Mouse (Mus musculus): ENCODE data around the gene Sorcs3.

Gene Sorcs3

DNA sequence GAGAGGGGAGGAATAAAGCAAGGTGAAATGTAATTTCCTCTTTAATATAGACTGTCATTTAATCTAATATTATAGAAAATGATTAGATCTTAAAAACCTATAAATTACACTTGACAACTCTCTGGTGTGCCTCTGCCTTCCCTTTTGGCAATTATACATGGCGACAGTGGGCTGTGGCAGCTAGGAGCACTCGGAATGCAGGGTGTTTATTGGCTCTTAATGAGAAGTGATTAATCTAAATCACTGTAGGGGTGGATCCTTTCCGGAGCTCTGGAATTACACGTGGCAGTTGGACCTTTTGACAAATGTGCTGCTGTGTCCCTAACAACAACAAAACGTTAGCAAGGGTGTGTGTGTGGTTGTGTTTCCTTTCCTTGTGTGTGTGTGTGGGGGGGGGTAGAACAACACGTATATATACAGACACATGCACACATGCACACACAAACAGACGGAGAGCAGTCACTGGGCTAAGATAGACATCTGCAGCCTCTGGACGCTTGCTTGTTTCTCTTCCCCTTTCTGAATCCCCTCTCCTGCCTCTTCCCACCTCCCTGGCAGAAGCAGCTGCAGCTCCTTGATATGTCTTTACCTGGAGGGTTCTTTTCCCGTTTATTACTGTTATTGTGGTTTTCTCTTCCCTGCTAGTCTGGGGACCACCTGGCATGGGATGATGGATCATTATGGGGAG, 318.8 kb downstream of the Sorcs3 start:
- DNase-seq (ENCODE audit: low read depth, low spot score) = no peak

GRCm38 (mm10) chr19:48533582-48533981, 327.8 kb downstream of the Sorcs3 start:
- no peak for DNase-seq (ENCODE audit: low read depth, low spot score)

- no peak for DNase-seq (ENCODE audit: low read depth, low spot score)
Observed at GRCm38 (mm10) chr19:48544294-48544693, 338.5 kb downstream of the Sorcs3 start.

DNA sequence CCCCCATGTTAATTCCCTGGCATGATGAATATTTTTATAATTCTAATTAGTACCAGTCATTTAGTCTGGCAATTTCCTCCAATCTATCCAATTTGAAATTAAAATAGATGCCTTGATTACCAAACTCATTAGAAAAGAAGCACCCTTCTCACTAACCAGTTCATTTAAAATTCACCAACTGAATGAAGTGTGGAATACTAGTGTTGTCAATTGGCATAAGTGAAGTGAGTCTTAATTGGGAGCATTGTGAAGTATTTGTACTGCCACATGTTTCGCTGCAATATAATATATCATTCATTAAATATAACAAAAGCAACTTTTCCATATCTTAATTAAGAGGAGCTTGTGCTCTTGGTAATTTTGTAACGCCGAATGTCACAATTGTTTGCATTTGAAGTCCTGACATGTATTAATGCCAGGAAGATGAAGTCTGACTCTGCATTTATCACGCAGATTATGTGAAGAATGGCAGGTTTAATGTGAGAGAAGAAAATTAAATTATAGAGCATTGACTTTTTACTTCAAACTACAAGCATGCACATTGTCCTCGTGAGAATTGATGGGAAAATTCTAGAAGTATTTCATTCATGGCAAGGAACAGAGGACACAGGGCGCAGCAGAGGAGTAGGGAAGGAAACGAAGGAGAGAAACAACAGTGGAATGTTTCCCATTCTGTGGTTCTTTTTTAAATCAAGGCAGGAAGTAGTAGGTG, 339.8 kb downstream of the Sorcs3 start:
- DNase-seq (ENCODE audit: low read depth, low spot score) = no peak

- no peak for DNase-seq (ENCODE audit: low read depth, low spot score)
Observed at GRCm38 (mm10) chr19:48546133-48546448, 340.3 kb downstream of the Sorcs3 start.

DNA sequence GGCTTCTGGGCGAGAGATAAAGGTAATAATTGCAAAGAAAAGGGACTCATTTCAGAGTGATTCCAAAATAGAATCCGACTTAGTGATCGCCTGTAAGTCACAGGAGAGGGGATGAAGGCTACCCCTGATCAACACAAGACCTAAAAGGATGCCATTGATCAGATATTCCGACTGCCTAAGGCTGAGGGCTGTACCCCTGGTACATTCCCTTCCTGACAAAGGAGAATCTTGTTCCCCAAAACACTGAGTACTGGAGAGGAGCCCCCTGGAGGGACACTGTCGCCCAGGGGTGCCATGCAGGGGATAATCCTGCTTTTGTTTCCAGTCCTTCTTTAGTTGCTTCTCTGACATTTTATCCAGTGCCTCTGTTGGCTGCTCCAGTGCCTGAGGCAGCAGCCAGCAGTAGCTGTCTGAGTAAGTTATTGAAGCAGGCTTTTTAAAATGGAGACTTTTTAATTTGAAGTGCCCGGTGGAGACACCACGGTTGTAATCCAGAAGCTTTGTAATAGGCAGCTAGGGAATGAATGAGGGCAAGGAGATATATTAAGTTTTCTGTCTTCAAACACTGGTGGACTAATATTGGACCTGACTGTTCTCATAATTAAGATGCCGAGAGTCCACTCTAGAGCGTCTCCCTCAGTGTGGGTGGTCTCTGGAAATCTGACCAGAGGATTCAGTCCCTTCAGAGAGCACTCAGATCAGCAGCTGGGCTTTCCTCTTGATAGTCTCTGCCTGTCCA, 342.5 kb downstream of the Sorcs3 start:
- no peak for DNase-seq (ENCODE audit: low read depth, low spot score)

GRCm38 (mm10) chr19:48559432-48559831, 353.6 kb downstream of the Sorcs3 start:
- DNase-seq (ENCODE audit: low read depth, low spot score) = no peak

- DNase-seq (ENCODE audit: low read depth, low spot score) = no peak
Observed at GRCm38 (mm10) chr19:48575736-48576135, 369.9 kb downstream of the Sorcs3 start.

DNA sequence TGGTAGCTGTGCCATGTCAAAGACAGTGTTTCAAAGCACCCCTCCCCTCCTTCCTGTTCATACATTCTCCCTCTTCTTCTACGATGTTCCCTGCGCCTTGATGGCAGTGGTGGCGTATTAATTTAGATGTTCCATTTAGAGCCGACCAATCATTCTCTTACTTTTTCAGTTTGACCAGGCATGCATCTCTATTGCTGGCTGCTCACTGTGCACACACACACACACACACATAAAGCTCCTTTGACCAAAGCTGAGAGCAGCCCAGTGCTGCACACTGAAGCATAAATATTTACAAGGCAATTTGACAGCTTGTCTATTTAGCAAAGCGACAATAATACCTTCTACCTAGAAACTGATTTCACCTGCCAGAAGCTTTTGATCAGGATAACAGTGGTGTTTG, 371.3 kb downstream of the Sorcs3 start:
- DNase-seq (ENCODE audit: low read depth, low spot score) = no peak

DNA sequence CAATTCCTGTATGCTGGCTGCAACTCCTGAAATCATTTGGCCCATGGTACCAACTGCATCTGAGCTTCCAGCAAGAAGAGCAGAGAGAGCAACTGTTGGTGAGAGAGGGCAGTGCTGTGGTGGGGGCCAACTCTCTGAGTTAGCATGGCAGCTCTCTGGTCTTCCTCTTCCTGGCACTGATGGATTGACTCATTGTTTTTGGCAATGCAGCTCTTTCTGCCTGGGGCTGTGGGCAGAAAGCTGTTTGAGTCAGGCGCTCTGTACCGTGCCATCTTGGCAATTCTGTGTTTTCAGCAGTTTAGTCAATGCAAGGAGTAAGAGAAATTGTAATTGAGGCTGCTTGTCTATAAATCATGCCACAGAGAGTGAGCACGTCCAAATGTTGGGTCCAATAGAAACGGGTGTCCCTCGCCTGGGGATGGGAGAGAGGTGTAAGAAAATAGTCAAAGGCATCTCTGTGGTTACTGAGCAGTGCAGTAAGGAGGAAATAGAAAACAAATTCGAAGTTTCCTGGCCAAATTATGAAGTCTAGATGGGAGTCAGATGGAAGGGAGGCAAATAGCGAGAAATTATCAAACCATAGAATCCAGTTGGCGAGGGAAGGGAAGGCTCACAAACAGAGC, 379.2 kb downstream of the Sorcs3 start:
- no peak for DNase-seq (ENCODE audit: low read depth, low spot score)

DNA sequence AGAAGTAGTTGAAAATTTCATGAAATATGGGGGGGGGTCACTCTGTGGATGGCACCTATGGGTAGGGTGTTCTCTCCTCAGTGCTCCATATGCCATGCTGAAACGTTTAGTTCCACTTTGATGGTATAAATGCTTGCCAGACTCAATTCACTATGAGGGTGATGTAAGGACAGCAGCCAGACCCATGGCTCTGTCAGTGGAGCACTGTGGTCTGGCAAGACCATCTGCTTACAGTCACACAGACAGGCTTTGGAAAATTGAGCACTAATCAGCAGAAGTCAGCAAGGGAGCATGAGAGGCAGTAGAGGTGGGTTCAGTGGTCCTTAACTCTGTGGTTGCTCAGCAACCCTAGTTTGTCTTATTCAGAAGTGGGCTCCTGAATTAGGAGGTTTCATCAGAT, 411.1 kb downstream of the Sorcs3 start:
- no peak for DNase-seq (ENCODE audit: low read depth, low spot score)

- DNase-seq (ENCODE audit: low read depth, low spot score) = no peak
Observed at GRCm38 (mm10) chr19:48630671-48631327, 425.0 kb downstream of the Sorcs3 start.

GRCm38 (mm10) chr19:48642566-48642965, 436.7 kb downstream of the Sorcs3 start:
- DNase-seq (ENCODE audit: low read depth, low spot score) = no peak

- no peak for DNase-seq (ENCODE audit: low read depth, low spot score)
Observed at GRCm38 (mm10) chr19:48649941-48650340, 444.1 kb downstream of the Sorcs3 start.

DNA sequence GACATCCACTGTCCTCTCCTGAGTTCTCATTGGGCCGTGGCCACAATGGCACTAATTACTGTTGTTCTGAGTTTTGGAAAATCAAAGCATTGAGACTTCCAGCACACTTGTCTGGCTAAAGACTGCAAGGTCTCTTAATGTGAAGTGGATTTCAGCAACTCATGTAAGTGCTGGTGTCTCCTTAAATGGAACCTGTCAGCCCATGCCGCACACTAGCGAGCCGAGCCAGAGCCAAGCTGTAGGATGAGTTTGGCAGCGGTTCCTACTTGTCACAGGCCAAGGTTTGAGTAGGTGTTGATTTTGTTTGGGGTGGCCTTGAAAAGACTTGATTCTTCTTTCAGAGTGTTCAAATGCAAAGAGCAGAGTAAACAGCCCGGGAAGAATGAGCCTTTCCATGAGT, 445.8 kb downstream of the Sorcs3 start:
- no peak for DNase-seq (ENCODE audit: low read depth, low spot score)

DNA sequence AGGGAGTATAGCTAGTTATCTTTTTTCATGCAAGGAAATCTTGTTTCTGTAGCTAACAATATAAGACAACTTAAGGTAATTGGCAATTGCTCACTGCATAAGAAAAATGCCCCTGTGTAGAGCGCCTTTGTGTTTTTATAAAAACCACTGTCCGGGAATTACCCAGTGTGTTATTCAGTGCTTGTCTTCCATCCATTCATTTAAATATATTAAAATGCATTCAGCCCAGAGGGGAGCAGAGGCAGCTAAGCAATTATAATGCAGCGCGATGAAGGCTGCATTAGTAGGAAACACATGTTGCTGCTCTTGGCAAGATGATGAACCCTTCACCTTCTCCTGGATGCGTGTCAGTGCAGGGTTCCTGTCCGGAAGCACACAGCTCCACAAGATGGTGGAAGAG, 454.4 kb downstream of the Sorcs3 start:
- no peak for DNase-seq (ENCODE audit: low read depth, low spot score)

- DNase-seq (ENCODE audit: low read depth, low spot score) = no peak
Observed at GRCm38 (mm10) chr19:48679896-48680295, 474.1 kb downstream of the Sorcs3 start.

- DNase-seq (ENCODE audit: low read depth, low spot score) = no peak
Observed at GRCm38 (mm10) chr19:48682485-48682884, 476.7 kb downstream of the Sorcs3 start.

DNA sequence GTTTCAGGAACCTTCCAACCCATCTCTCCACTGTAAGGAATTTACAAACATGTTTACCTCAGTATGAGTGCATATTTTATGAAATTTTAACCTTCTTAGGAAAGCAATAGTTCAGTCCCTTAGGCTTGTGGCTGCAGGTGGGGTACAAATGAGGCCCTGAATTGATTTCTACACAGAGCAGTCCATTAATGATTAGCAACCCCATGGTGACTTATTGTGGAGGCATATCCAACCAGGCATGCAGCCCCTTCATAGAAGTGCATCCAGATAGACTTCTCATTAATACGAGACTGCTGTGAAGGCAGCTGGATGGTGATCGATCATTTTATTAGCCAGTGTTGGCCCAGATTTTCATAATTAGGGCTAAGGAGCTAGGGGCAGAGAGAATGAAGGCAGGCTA, 480.5 kb downstream of the Sorcs3 start:
- no peak for DNase-seq (ENCODE audit: low read depth, low spot score)

- no peak for DNase-seq (ENCODE audit: low read depth, low spot score)
Observed at GRCm38 (mm10) chr19:48700111-48700658, 494.4 kb downstream of the Sorcs3 start.

DNA sequence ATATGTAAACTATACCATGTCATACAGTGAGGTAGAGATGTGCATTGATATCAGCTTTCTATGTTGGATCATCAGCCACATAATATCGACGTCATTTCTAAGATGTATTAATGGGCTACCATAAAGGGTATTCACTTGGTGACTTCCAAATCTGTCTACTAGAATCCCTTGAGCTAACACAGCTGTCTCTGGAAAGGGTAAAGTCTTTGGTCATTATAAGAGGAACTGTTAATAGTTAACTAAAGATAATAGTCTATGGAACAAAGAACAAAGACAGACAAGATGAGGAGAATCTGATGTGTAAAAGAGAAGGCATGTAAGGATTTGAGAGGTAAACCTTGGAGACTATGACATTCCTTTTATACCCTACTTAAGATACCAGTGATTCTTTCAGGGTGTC, 497.9 kb downstream of the Sorcs3 start:
- DNase-seq (ENCODE audit: low read depth, low spot score) = no peak
